Mouse (Mus musculus) erythroblast, embryonic 14.5 days (primary cell): Measurements from ENCODE around the gene Gm17657.

Experiments used
- GATA1 ChIP-seq: IDR thresholded peaks from 2 replicates; pipeline ENCODE4 v1.6.1; 2012; ENCODE audit warnings: low read length, inconsistent platforms, mixed read lengths
- TAL1 ChIP-seq: IDR thresholded peaks from 3 replicates; pipeline ENCODE4 v1.6.1; 2012; ENCODE audit warnings: low read length, inconsistent platforms, mixed read lengths

- no peak for TF ChIP-seq GATA1
- TF ChIP-seq TAL1: no peak
These were observed 75.4 kb downstream of the Gm17657 start for GRCm38 (mm10) chr17:29474036-29474435.
